Mouse (Mus musculus) forebrain, embryonic 14.5 days (tissue): ENCODE measurements around the gene Scg2. TPM values are rescaled to one million over a fixed set of nuclear protein-coding genes. Genes with fewer than 3 reads are reported as not detected.

Experiments
- polyA plus RNA-seq: library from polyadenylated mRNA; unstranded; fragments of >200 nt; fragmentation: Nextera tagmentation; extraction: Ambion mirVana; gene quantifications from 2 replicates; pipeline ENCODE4 v1.2.1, GENCODE M21; 2014

Scg2 gene
- polyA plus RNA-seq, 1 experiment from 2014 or later = 61.1 TPM

Other genes with a start within 250 kb of the Scg2 start
- 0.13 TPM in 1 of 2 replicates, not detected in the other for gene Ap1s3, start 231.9 kb upstream of the Scg2 start, polyA plus RNA-seq